Comparison of ENCODE assay signal across 15 mouse cellular contexts in genomic region chr13:56026623-56027022, GRCm38 (mm10).
"Had no signal": no experiment of that assay in that cellular context is flagged by ENCODE, and none has a peak within 500 bp of the region (broad histone marks: within the 10 kb centered on the region; RNA-seq: fewer than 3 reads in every experiment).

No protein-coding gene starts in this region.

- DNase-seq: lung, adult 18-20 months; lung, postnatal 4 days; midbrain, embryonic 14.5 days; right cerebral cortex, postnatal 25 days; right cerebral cortex, postnatal 4 days; spleen, adult 18-20 months had no signal

- H3K36me3 ChIP-seq: liver, embryonic 12.5 days; lung, embryonic 15.5 days; midbrain, embryonic 10.5 days; midbrain, embryonic 12.5 days; neural tube, embryonic 13.5 days; neural tube, embryonic 15.5 days had no signal

- H3K9me3 ChIP-seq: liver, embryonic 12.5 days; lung, embryonic 15.5 days; midbrain, embryonic 10.5 days; midbrain, embryonic 12.5 days; neural tube, embryonic 13.5 days; neural tube, embryonic 15.5 days had no signal

- H3K4me2 ChIP-seq: liver, embryonic 12.5 days; lung, embryonic 15.5 days; midbrain, embryonic 12.5 days; neural tube, embryonic 13.5 days; neural tube, embryonic 15.5 days had no signal

- H3K27ac ChIP-seq: liver, embryonic 12.5 days; liver, embryonic 14.5 days; lung, embryonic 15.5 days; midbrain, embryonic 10.5 days; midbrain, embryonic 12.5 days; neural tube, embryonic 13.5 days; neural tube, embryonic 15.5 days had no signal

- H3K4me3 ChIP-seq: liver, embryonic 12.5 days; lung, embryonic 15.5 days; midbrain, embryonic 10.5 days; midbrain, embryonic 12.5 days; myocyte; neural tube, embryonic 13.5 days; neural tube, embryonic 15.5 days had no signal

- H3K9ac ChIP-seq: liver, embryonic 12.5 days; liver, embryonic 14.5 days; lung, embryonic 15.5 days; midbrain, embryonic 12.5 days; neural tube, embryonic 13.5 days; neural tube, embryonic 15.5 days had no signal

- ATAC-seq: liver, embryonic 12.5 days; midbrain, embryonic 16.5 days had no signal

- H3K27me3 ChIP-seq: liver, embryonic 12.5 days; midbrain, embryonic 12.5 days; neural tube, embryonic 13.5 days; neural tube, embryonic 15.5 days had no signal

- H3K4me1 ChIP-seq: liver, embryonic 12.5 days; midbrain, embryonic 12.5 days; neural tube, embryonic 13.5 days had no signal
